Mouse (Mus musculus): Measurements from ENCODE around the gene Sltm.

- TF ChIP-seq CTCF (IDR thresholded peaks at IDR 0.05; ENCODE audit: extremely low read depth, insufficient read depth, low read length) = no peak
- no peak for TF ChIP-seq POLR2A (IDR thresholded peaks at IDR 0.05; ENCODE audit: extremely low read depth, insufficient read depth, low read length)
Observed at GRCm38 (mm10) chr9:70493038-70493437, 49.5 kb upstream of the Sltm start.

All from cortical plate, adult 2 months (tissue).